Mouse (Mus musculus) kidney, postnatal 14 days (tissue): Measurements from ENCODE around the gene Mad1l1.
"Not testable (repeated sequence)": the region's sequence is repeated elsewhere in the genome, so short reads cannot be mapped to it uniquely, and the experiment has no call there.

Source experiments
- DNase-seq: peaks from one replicate; pipeline ENCODE4 v3.0.0; 2022; ENCODE audit warnings: mixed read lengths

Mad1l1 gene

DNA sequence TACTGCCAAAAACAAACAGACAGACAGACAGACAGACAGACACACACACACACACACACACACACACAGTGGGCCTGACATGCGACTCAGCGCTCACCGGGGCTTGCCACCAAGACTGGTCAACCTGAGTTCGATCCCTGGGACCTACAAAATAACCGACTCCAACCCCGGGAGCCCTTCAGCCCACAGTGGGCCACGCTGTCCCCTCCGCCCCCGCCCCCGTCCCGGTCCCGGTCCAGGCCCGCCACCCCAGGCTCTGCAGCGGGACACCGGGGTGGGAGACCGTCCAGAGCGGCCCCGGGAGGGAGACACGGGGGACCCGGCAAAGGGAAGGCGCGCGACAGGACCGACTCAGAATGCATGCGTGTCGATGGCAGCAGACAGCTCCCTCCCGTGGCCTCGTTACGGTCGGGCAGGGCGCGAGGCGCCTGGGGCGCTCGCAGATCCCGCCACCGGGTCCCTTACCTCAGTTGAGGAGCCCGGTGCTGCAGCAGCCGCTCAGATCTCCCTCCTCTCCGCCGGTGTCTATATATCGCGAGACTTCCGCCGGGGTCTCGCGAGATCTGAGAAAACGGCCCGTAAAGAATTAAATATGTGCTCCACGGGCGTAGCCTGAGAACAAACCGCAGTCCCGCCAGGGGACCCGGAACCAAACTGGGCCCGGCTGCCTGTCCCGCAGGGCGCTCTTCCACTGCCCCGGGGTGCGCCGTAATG, at the start of gene Mad1l1, which contains the start of gene Nudt1:
Mad1l1 (minus strand) TSS at position 511 of the 714 bp plus-strand sequence.
Nudt1 (plus strand) TSS at position 615 of the 714 bp plus-strand sequence.
- DNase-seq: peak; percentile 96

- DNase-seq: peak; percentile 72
Measured at GRCm38 (mm10) chr5:140370446-140371254, 49.3 kb upstream of the Mad1l1 start.

- no peak for DNase-seq
Measured at GRCm38 (mm10) chr5:140369466-140369865, 48.1 kb upstream of the Mad1l1 start.

GRCm38 (mm10) chr5:140368926-140369325, 47.6 kb upstream of the Mad1l1 start:
- DNase-seq: no peak

DNA sequence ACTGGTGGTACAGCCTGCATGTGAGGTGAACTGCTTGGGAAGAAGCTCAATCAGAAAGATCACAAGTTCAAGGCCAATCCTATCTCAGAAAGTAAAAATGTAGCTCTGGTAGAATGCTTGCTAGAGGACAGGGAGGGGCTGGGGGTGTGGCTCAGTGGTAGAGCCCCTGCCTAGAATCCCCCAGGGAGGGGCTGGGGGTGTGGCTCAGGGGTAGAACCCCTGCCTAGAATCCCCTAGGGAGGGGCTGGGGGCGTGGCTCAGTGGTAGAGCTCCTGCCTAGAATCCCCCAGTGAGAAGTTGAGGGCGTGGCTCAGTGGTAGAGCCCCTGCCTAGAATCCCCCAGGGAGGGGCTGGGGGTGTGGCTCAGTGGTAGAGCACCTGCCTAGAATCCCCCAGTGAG, 46.8 kb upstream of the Mad1l1 start:
- DNase-seq: not testable (repeated sequence)

- peak; percentile 74 for DNase-seq
Measured at GRCm38 (mm10) chr5:140364415-140364814, 43.1 kb upstream of the Mad1l1 start.

GRCm38 (mm10) chr5:140359930-140360674, 38.8 kb upstream of the Mad1l1 start:
- peak; percentile 73 for DNase-seq

- no peak for DNase-seq
Measured at GRCm38 (mm10) chr5:140357466-140357865, 36.1 kb upstream of the Mad1l1 start.

GRCm38 (mm10) chr5:140355934-140356333, 34.6 kb upstream of the Mad1l1 start:
- no peak for DNase-seq

DNA sequence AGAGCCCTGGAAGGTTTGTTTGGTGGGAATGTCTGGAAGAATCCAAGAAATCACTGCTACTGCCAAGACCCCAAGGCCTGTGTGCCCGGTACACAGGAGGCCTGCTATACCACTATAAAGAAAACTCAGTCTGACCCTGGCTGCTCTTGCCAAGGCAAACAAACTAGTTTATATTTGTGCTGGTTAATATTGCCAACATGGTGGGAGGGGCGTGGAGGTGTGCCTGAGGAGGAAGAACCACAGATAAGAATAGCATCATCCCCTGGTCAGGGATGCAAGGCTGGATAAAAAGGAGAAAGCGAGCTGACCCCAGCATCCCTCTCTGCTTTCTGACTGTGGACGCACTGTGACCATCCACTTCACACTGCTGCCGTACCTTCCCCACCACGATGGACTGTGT, 31.0 kb upstream of the Mad1l1 start:
- no peak for DNase-seq

- DNase-seq: peak; percentile 46
Measured at GRCm38 (mm10) chr5:140350731-140351497, 29.6 kb upstream of the Mad1l1 start.

DNA sequence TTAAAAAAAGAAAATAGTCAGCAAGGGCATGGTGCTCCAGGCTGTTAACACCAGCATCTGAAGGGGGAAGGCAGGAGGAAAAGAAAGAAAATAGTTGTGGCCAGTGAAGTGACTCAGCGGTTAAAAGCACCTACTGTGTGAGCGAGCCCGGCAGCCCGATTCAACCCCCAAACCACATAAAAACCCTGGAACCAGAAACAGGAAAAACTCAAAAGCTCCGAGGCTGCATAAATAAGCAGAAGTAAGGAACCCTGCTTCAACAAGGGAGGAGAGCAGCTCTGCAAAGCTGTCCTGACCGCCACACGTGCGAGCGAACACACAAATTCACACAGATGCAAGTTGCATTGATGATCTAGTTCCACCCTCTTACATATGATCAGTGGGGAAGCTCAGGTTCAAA, 28.5 kb upstream of the Mad1l1 start:
- DNase-seq: no peak

DNA sequence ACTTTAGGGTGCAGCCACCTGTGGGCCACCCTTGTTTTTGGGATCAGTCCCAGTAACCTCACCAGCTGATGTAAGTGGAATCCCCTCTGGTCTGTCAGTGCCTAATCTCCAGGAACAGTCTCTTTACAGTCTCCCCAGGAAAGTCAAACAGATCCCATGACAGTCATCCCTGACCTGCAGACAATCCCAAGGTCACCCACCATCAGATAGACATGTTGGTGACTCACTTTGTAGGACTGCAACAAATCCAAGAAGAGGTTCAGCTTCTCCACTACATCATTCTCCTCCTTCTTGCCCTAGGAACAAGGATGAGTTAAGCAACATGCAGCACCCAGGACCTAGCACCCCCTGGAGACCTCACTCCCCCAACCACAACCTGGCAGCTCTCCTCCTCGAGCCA, 24.7 kb upstream of the Mad1l1 start:
- no peak for DNase-seq

GRCm38 (mm10) chr5:140345244-140345643, 23.9 kb upstream of the Mad1l1 start:
- DNase-seq: no peak

GRCm38 (mm10) chr5:140342880-140343279, 21.5 kb upstream of the Mad1l1 start:
- no peak for DNase-seq

GRCm38 (mm10) chr5:140339836-140340235, 18.5 kb upstream of the Mad1l1 start:
- DNase-seq: no peak

DNA sequence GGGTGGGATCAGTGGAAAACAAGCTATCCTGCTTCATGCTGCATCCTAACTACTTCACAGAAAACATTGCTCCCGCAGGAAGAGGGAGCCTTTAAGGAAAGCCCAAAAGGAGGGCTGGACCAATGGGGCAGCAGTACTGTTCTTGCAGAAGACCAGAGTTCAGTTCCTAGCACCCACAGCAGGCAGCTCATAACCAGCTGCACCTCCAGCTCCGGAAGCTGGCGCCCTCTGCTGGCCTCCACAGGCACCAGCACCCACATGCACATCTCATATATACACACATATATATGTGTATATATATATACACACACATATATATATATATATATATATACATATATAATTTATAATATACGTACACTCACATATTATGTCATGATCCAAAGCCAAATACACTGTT, 17.4 kb upstream of the Mad1l1 start:
- no peak for DNase-seq

- DNase-seq: no peak
Measured at GRCm38 (mm10) chr5:140336680-140337079, 15.3 kb upstream of the Mad1l1 start.

- DNase-seq: no peak
Measured at GRCm38 (mm10) chr5:140333631-140334030, 12.3 kb upstream of the Mad1l1 start.

- no peak for DNase-seq
Measured at GRCm38 (mm10) chr5:140332519-140332918, 11.2 kb upstream of the Mad1l1 start.

DNA sequence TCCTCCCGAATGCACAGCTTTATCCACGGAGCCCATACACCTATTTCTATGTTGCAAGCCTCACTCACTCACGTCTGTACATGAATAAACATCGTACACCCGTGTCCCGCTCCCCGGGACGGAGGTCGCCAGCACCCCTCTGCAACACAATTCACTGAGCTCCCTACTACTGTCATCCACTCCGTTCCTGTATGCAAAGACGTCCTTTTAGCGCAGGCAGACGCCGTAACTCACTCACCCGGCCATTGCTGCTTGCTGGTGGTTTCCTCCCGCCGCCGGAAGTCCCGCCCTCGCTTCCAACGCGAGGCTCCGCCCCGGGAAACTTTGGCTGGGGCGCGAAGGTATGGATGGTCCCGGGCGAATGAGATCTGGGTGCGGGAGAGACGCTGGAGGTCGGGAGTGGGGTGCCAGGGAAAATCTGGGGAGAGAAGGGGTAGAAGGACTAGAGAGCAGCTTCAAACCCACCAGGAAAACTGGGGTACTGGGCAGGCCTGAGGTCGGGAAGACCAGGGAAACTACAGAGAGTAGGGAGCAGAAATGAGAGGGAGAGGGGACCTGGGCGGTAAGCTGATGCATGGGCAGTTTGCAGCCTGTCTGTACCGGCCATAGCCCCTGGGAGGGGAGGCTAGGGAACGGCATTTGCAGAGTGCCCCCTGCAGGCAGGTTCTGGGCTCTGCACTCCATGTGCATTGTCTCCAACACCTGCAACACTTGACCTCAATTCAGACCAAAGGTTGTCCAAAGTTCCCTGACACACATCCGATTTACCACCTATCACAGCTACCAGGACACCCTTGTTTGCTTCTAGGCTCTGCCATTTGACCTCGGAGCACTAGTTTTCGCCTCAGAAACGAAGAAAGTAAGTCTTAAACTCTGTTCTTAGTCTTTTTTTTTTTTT, 10.5 kb upstream of the Mad1l1 start, which contains the start of gene Mrm2:
Mrm2 (minus strand) TSS at position 284 of the 898 bp plus-strand sequence.
- peak; percentile 88 for DNase-seq
